Mouse (Mus musculus) kidney, postnatal 10 days (tissue): ENCODE measurements at regions not wholly inside any gene's neighbourhood (a gene's known extent, or its start where the extent isn't known, plus 50 kb on each side); places are given as distances from the start of the nearest gene placed in this dataset.

ENCODE experiments used
- DNase-seq: peaks from one replicate; pipeline ENCODE4 v3.0.0; 2021; ENCODE audit warnings: mixed read lengths

DNA sequence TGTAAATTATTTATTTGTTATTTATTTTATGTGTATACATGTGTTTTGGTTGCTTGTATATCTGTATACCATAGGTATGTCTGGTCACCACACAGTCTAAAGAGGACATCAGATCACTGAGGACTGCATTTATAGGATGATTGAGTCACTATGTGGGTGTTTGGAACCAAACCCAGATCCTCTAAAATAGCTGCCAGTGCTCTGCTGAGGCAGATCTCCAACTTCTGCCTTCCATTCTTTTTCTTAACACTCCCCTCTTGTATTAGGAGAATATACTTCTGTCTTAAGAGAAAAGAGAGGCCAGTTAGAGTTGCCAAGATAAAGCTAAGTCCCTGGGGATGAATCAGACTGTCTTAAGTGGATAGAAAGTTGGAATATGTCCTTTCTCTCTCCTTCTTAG lies 424.2 kb downstream of the Cntn6 start:
- DNase-seq: no peak

DNA sequence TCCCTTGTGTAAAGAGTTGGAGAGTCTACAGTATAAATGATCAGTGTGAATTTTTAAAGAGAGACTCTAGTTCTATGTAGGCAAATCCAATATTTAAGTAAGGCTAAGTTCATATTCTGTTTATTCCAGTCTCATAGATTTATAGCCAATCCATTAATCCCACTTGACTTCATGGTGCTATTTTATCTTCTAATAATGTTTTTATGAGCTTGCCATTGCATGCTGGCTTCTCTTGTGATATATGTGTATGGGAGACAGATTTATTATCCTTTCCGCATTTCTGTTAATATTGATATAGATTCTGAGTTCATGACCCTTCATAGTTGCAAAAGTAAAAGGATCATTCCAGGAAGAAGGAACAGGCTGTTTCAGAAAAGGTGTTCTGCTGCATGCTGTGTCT lies 430.0 kb downstream of the Cntn6 start:
- DNase-seq: no peak

DNA sequence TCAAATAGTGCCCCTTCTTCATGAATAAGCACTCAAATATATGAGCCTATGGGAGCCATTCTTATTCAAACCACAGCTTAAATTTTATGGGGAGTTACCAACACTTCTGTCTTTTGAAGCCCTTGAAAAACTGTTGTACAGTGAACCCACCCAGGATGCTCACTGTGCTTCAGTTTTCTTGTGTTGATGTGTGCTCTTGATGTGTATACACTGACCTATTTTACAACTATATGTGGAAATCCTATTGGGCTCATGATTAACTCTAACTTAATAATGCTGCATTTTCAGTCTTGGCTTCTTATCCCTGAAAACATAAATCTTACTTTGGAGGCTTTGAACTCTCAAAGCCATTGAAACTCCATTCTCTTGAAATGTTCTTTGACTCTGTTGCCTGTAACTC lies 433.5 kb downstream of the Cntn6 start:
- no peak for DNase-seq

DNA sequence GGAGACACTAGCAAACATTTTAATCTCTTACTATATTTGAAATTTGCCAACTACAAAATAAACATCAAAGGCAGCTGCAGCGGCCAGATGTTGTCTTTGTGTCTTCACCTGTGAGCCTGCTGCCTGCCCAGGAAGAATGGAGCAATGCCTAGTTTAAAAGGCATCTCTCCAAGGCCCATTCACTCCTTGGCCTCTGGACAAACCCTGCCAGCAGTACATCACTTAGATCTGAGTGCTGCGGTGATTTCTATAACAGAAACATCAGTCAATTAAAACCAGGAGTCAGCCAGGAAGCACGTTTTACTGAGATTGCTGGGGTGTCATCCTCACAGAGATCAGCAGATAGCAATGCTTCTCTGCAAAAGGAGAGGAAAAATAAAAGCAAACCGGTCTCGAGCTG lies 437.7 kb downstream of the Cntn6 start:
- DNase-seq: no peak

DNA sequence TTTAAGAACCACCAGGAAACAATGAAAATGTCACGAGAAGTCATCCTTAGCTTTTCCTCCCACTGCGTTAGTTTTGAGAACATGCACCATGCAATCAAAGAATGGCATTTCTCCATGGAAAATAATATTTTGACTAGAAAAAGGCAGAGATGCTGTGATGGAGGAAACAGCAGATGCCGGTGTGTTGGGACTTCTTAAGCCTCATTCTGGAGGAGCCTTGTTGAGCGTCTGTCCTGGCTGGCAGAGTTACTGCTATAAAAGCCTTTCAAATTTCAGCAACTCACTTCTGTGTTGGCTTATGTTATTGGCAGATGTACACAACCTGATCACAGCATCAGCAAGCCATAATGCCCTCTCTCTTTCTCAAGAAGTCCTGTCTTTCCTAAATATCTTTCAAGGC lies 439.6 kb downstream of the Cntn6 start:
- DNase-seq: no peak

DNA sequence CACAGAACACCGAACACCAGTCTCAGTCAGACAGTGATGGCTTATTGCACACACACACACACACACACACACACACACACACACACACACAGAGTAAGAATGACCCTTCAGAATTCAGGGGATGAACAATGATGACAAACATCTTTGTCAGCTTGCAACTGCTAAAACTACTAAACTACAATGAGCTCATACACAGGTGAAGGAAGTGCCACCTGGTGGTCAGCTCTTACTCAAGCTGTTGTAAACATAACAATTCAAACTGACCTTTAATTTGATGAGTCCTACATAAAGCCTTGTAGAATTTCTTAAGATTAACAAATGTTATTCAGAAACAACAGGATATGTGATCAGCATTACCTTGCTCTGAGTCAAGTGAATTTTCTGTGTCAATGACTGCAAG lies 446.5 kb downstream of the Cntn6 start:
- no peak for DNase-seq

DNA sequence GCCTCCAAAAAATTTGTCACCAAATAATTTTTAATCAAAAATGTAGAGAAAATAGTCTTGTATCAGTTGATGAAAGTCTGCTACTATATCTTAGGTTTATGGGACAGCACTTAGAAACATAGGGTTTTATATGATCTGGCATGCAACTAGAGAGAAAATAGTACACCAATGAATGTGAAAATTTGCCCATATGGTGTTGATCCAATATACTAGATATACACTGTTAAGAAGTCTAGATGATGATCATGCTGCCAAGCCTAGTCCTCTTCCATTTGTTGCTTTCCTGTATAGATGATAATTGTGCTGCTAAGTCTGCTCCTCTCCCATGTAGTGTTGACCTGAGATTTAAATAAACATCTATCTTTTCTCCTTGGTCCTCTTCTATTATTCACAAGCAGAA lies 481.9 kb downstream of the Cntn6 start:
- DNase-seq: no peak

DNA sequence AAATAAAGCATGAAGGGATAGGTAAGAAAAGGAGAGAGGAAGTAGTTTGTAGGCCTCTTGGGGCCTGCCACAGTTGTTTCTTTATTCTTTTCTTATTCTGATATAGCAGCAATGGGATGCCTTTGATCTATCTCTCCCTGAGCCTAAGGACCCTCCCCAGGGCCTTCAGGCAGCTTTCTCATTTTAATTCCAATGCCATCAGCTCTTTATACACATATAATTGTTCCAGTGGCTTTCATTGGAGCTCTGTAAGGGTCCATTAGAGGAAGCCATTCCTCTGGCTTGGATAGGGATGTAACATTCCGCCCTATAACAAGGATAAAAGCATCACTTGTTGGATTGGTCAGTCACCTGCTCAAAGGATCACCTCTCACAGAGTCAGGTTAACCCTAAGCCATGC lies 491.6 kb downstream of the Cntn6 start:
- DNase-seq: no peak

DNA sequence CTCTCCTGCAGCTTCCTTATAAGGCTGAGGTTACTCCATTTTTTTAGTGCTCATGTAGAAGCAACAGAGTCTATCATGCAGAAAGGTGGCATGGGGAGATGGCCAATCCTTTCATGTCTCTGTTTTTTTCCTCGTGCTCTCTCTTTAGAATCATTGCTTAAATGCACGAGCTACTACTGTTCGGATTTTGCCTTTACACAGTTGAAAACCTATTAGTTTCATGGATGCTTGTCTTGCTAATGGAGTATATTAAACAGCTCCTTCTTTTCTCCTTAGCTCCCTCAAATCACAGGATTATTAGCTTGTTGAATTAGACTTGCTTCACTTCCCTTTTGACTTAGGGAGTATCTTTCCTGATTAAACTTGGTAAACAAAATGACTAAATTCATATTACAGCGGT lies 497.3 kb downstream of the Cntn6 start:
- no peak for DNase-seq

DNA sequence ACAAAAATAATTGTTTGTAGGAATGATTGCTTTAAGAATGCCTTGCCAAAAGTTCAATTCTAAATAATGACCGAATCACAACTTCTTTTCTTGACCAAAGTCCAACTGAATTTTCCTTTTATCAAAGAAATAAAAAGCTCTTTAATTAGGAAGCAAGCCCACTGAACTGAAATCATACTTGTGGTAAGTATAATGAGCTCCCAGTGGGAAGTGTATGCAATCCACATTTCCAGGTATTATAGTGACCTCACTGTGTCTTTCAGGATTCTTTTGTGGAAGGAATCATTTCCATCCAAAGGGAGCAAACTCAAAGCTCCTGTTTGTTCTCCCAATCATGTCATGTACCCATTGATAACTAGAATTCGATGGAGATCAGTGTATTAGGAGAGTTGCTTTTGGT lies 497.8 kb downstream of the Cntn6 start:
- no peak for DNase-seq

DNA sequence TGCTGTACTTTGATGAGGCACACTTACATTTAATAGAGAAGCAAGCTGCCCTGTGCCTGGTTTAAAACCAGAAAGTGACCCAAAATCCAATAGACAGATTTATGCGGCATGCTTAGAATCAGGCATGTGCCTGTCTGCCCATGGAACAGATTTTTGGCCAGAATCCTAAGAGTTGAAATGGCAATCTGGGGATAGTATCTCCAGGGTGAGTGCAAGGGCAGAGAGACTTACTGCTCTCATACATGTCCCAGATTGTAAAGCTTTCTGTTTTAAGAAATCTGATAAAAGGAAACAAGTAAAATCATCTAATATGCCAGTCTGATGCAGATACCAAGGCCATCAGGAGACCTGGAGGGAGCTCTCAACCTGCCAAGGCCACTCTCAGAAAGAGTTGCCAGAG lies 507.0 kb downstream of the Cntn6 start:
- DNase-seq: no peak

DNA sequence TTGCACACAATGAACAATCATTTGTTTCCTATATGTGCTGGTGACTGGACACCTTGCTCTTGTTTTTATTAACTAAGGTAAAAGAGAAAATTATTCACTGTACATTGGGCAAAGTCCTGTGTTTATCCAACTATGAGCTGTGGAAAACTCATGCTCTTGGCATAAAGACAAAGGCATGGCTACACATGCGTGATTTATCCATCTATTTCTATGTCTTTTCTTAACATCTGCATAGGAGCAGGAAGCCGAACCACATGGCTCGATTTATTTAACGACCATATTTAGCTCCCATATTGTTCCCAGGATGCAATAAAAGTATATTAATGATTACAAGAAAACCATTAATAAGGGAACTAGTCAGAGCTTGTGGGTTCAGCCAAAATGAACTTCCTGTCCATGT lies 528.1 kb downstream of the Cntn6 start:
- DNase-seq: no peak

DNA sequence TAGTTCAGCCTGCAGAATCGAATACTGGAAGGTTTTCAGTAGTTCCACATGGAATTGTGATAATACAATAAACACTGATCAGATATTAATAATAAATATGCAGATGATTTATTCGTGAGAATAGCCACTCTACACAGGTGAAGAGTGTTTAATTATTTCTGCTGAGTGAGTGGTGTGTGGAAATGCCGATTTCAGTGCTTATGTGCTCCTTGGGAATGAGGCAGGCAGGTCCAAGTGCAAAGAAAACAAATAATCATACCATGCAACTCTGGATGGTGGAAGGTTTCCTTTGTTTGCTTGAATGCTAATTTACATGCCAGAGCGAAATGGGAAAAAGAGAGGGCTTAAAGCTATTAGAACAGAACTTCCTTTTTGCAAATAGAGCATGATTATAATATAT lies 528.6 kb downstream of the Cntn6 start:
- no peak for DNase-seq

DNA sequence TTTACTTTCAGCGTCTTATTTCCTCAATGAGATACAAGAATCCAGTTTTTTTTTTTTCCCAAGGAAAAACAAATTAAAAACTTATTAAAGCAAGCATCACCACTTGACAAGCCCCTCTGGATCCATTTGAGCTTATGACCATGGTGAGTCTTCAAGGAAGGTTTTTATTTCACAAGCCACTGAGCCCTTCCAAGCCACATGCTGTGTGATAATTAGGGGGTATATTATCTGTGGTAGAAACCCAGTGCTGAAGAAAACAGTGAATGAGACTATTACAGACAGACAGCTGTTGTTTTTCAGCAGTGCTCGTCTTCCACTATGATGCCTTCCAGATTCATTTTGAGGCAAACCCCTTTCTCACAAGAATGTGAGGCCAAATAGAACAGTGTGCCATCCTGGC lies 573.6 kb downstream of the Cntn6 start:
- DNase-seq: no peak

DNA sequence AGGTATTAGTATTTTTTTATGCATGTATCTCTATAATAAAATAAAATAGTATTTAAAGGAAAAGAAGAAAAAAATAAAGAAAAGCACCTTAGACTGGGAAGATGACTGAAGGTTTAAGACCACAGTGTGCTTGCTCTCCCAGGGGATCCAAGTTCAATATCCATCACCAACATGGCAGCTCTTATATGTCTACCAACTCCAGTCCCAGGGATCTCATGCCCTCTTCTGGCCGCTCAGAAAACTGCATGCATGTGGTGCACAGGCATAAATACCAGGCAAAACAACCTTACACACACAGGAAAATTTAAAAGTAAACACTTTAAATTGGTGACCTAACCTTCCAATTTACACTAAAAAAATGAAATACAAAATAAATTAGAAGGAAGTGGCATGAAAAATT lies 586.6 kb upstream of the Cntn4 start:
- peak; percentile 44 for DNase-seq
